Mouse (Mus musculus): ENCODE data around the gene Atxn2. TPM values are rescaled to one million over a fixed set of nuclear protein-coding genes. Genes with fewer than 3 reads are reported as not detected.

Gene Atxn2
- polyA plus RNA-seq, 1 experiment = 139 TPM

GRCm38 (mm10) chr5:121854768-121855167, 143.6 kb downstream of the Atxn2 start:
- H3K27ac ChIP-seq (ENCODE audit: insufficient read depth, low read length) = no peak overlapping the region
- TF ChIP-seq CTCF (IDR thresholded peaks at IDR 0.05; ENCODE audit: extremely low read depth, insufficient read depth, low read length) = no peak
- no peak for TF ChIP-seq POLR2A (IDR thresholded peaks at IDR 0.05; ENCODE audit: extremely low read depth, insufficient read depth, low read length)
- 0 out of 2 replicates have a peak, but pooled peaks cover under 1% of the 10 kb centered on the region for H3K4me1 ChIP-seq (ENCODE audit: control insufficient read depth, insufficient read depth, low read length)

GRCm38 (mm10) chr5:121856740-121857139, 145.6 kb downstream of the Atxn2 start:
- no peak for TF ChIP-seq POLR2A (IDR thresholded peaks at IDR 0.05; ENCODE audit: extremely low read depth, insufficient read depth, low read length)
- TF ChIP-seq CTCF (IDR thresholded peaks at IDR 0.05; ENCODE audit: extremely low read depth, insufficient read depth, low read length) = no peak
- H3K4me1 ChIP-seq (ENCODE audit: control insufficient read depth, insufficient read depth, low read length) = no peaks in the 10 kb centered on the region
- no peak overlapping the region for H3K4me3 ChIP-seq (ENCODE audit: insufficient read depth, low read length)
- H3K27ac ChIP-seq (ENCODE audit: insufficient read depth, low read length) = no peak overlapping the region

More at GRCm38 (mm10) chr5:121854768-121855167, 143.6 kb downstream of the Atxn2 start:
- no peak overlapping the region for H3K4me3 ChIP-seq (ENCODE audit: insufficient read depth, low read length)

GRCm38 (mm10) chr5:121858427-121858826, 147.3 kb downstream of the Atxn2 start:
- Histone ChIP-seq H3K4me3 (ENCODE audit: insufficient read depth, low read length) (no peak overlapping the region), H3K27ac (ENCODE audit: insufficient read depth, low read length) (no peak overlapping the region), H3K4me1 (ENCODE audit: control insufficient read depth, insufficient read depth, low read length) (no peaks in the 10 kb centered on the region)
- TF ChIP-seq CTCF (IDR thresholded peaks at IDR 0.05; ENCODE audit: extremely low read depth, insufficient read depth, low read length) = no peak
- no peak for TF ChIP-seq POLR2A (IDR thresholded peaks at IDR 0.05; ENCODE audit: extremely low read depth, insufficient read depth, low read length)

GRCm38 (mm10) chr5:121861964-121862363, 150.8 kb downstream of the Atxn2 start:
- Histone ChIP-seq H3K27ac (ENCODE audit: insufficient read depth, low read length) (no peak overlapping the region), H3K4me3 (ENCODE audit: insufficient read depth, low read length) (no peak overlapping the region), H3K4me1 (ENCODE audit: control insufficient read depth, insufficient read depth, low read length) (no peaks in the 10 kb centered on the region)
- TF ChIP-seq CTCF (IDR thresholded peaks at IDR 0.05; ENCODE audit: extremely low read depth, insufficient read depth, low read length) = no peak
- no peak for TF ChIP-seq POLR2A (IDR thresholded peaks at IDR 0.05; ENCODE audit: extremely low read depth, insufficient read depth, low read length)

GRCm38 (mm10) chr5:121864330-121864729, 153.2 kb downstream of the Atxn2 start:
- TF ChIP-seq POLR2A (IDR thresholded peaks at IDR 0.05; ENCODE audit: extremely low read depth, insufficient read depth, low read length) = no peak
- no peak for TF ChIP-seq CTCF (IDR thresholded peaks at IDR 0.05; ENCODE audit: extremely low read depth, insufficient read depth, low read length)
- Histone ChIP-seq H3K4me3 (ENCODE audit: insufficient read depth, low read length) (no peak overlapping the region), H3K4me1 (ENCODE audit: control insufficient read depth, insufficient read depth, low read length) (no peaks in the 10 kb centered on the region), H3K27ac (ENCODE audit: insufficient read depth, low read length) (no peak overlapping the region)

Other genes starting within 250 kb of the Atxn2 start
- gene Adam1b, start 207.9 kb upstream of the Atxn2 start, polyA plus RNA-seq (2012; rRNA removed) = not detected in 2 replicates
- gene Adam1a, start 165.9 kb upstream of the Atxn2 start, polyA plus RNA-seq (2012; rRNA removed) = 17.3 and 18.9 TPM in 2 replicates
- gene Gm42878, start 165.9 kb upstream of the Atxn2 start, polyA plus RNA-seq (2012; rRNA removed) = 0.40 TPM in 1 of 2 replicates, not detected in the other
- 94.9 and 100 TPM in 2 replicates for gene Mapkapk5, start 165.4 kb upstream of the Atxn2 start, polyA plus RNA-seq (2012; rRNA removed)
- gene Aldh2, start 117.5 kb upstream of the Atxn2 start, polyA plus RNA-seq (2012; rRNA removed) = 198 TPM in 2 replicates
- 4.5 and 5.1 TPM in 2 replicates for gene Acad12, start 92.4 kb upstream of the Atxn2 start, polyA plus RNA-seq (2012; rRNA removed)
- gene Acad10, start 50.8 kb upstream of the Atxn2 start, polyA plus RNA-seq (2012; rRNA removed) = 4.6 and 5.0 TPM in 2 replicates
- 51.8 and 57.5 TPM in 2 replicates for gene Brap, start 50.8 kb upstream of the Atxn2 start, polyA plus RNA-seq (2012; rRNA removed)
- 19.4 and 19.6 TPM in 2 replicates for gene Sh2b3, start 126.3 kb downstream of the Atxn2 start, polyA plus RNA-seq (2012; rRNA removed)
- gene Pheta1, start 137.6 kb downstream of the Atxn2 start, polyA plus RNA-seq (2012; rRNA removed) = 12.9 and 13.2 TPM in 2 replicates